Mouse (Mus musculus) left cerebral cortex, postnatal 4 days (tissue): ENCODE measurements at regions not wholly inside any gene's neighbourhood (a gene's known extent, or its start where the extent isn't known, plus 50 kb on each side); places are given as distances from the start of the nearest gene placed in this dataset.

Source experiments
- DNase-seq: peaks from one replicate; pipeline ENCODE4 v3.0.0-alpha.2; 2022
- intact Hi-C: fragments of 180-260 bp; cut with DNase I; formaldehyde crosslinking; loops from one replicate; pipeline ENCODE4 v1.15.1; 2025

DNA sequence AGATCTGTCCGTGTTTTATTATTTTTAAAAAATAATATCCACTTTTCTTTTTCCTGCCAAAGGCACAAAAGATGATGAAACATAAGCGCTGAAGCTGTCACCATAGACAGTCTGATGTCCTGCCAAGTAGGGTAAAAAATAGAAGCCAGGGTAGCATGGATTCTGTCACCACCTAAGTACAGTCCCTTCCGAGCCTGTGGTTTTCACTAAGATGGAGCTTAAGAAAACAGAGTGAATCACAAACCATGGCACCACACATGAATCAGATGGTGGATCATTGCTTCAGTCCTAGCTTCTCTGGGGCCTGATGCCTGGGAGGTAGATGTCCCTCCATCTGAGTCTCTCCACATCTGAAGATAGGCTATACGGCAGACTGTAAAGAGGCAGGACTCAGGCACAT lies 55.9 kb upstream of the Fmod start:
- intact Hi-C loops: no loop called here
- no peak for DNase-seq

DNA sequence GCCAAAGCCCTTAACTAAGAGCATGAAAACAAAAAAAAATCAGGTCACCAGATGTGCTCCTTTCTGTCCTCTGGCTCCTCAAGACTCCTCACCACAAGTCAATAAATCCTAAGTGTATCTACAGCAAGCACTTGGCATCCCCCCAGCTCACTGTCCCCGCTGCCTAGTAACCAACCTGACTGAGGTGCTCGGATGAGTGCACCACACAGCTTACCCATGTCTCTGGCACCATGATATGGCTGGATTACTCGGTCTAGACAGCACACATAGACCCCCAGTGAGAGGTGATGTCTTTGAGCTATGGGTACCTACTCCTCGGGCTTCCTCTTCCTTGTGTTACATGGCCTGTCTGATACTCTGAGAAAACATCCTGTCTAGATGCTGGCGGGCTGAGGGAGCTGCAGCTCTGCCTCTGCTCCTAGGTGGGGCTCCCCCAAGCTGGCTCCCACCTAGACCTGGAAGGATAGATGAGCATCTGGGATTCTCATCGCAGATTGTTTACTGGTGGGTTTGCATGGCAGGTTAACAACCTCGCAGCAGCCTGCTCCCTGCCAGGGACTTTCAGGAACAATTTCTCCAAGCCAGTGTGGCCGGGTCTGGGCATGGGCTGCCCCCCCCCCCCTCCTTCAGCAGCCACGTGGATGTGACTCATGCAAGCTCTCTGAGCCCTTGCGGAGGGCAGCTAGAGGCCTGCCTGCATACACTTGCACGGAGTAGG lies 57.2 kb upstream of the Prelp start:
- DNase-seq: peak; percentile 46

GRCm38 (mm10) chr1:133977260-133977659 lies 56.0 kb upstream of the Prelp start:
- intact Hi-C loops: no loop called here
- DNase-seq: peak; percentile 42

More for the DNA sequence above, 57.2 kb upstream of the Prelp start:
- intact Hi-C loops: no loop called here

- intact Hi-C loops: no loop called here
- DNase-seq: no peak
These were observed 52.6 kb upstream of the Prelp start for GRCm38 (mm10) chr1:133973801-133974200.

GRCm38 (mm10) chr1:133971290-133971689 lies 50.1 kb upstream of the Prelp start:
- no peak for DNase-seq
- intact Hi-C loops: no loop called here
